Mouse (Mus musculus): Measurements from ENCODE around the gene Atoh8. TPM values are rescaled to one million over a fixed set of nuclear protein-coding genes. Genes with fewer than 3 reads are reported as not detected.

Gene Atoh8
- polyA plus RNA-seq (2015; fragmentation: Nextera tagmentation; extraction: Ambion mirVana): 3.1 and 5.1 TPM in 2 replicates

DNA sequence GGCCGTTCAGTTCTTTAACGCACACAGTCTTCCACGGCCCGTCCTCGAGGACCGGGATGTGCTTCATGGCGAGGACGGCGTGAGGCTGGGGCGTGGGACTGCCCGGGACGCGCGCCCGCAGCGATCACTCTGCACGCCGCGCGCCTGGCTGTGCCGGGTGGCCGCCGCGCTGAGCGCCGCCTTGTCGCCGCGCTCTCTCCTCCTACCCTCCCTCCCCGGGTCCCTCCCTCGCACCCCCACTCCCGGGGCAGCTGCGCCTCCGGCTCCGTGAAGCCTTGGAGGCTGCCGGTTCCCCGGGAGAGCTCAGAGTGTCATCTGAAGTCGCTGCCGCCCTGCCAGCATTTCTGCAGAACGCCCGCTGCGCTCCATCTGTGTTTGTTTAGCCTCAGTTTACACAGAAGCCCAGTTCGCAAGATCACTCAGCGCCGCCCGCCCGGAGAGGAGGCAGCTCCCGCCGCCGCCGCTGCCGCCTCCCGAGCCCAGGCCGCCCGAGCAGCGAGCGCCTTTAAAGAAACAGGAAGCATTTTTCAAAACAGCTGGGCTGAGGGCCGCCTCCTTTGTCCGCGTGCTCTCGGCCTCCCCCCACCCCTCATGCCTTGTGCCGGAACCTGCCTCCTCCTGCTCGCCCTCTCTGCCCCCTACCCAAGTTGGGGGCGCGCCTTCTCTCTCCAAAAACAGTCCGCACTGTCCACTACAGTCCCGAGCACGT lies at the start of gene Atoh8:
Gene Atoh8 (minus strand): TSS at position 480 of the 709 bp plus-strand sequence.
- Histone ChIP-seq H3K4me3 (replicated peaks) (peak within 1 kb of the TSS; percentile 54), H3K9ac (replicated peaks) (peak within 1 kb of the TSS; percentile 47), H3K4me1 (peaks cover 46% of the 10 kb centered on the region), H3K27ac (replicated peaks) (peak within 1 kb of the TSS; percentile 61), H3K27me3 (replicated peaks) (peaks cover 79% of the 10 kb centered on the region), H3K36me3 (no peaks in the 10 kb centered on the region), H3K9me3 (replicated peaks) (no peaks in the 10 kb centered on the region), H3K4me2 (peak within 1 kb of the TSS; percentile 97)
- WGBS: under 1% methylated on average over 67 of the region's 68 CpGs
- peak; percentile 33; the same call in 1 of the 2 replicates for ATAC-seq (ENCODE audit: low FRiP score)

GRCm38 (mm10) chr6:72283914-72284313 lies 48.5 kb upstream of the Atoh8 start:
- H3K36me3 ChIP-seq: no peaks in the 10 kb centered on the region
- 25% methylated on average over 4 of the region's 4 CpGs for WGBS
- H3K4me3 ChIP-seq (replicated peaks): no peak overlapping the region
- H3K27ac ChIP-seq (replicated peaks): no peak overlapping the region
- no peaks in the 10 kb centered on the region for H3K4me1 ChIP-seq
- no peak overlapping the region for H3K4me2 ChIP-seq
- no peak overlapping the region for H3K9ac ChIP-seq (replicated peaks)
- no peaks in the 10 kb centered on the region for H3K27me3 ChIP-seq (replicated peaks)
- ATAC-seq (ENCODE audit: low FRiP score): no peak
- H3K9me3 ChIP-seq (replicated peaks): no peaks in the 10 kb centered on the region

DNA sequence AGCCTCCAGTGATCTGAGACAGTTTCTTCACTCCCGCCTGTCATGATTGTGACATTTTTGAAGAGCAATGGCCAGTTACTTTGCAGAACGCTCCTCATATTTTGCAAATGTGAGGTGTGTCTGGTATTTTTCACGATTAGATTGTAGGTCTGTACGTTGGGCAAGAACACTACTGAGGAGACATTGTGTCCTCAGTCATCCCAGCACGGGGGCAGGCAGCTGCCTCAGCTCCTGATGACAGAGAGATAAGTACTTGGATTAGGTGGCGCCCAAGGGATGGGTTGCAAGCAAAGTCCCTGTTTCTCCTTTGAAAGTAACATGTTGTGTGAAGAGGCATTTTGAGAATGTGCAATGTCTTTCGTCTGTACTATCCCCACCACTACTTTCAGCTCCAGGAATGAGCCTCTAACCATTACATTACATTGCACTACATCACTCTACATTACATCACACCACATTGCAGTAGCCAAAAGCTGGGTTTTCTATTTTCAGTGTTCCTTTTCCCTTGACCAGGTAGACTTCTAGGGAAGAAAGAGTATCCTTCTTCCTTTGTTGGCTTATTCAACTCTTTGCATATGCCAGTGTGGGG lies 45.1 kb upstream of the Atoh8 start:
- 81% methylated on average over 7 of the region's 7 CpGs for WGBS
- Histone ChIP-seq H3K9ac (replicated peaks) (no peak overlapping the region), H3K4me2 (no peak overlapping the region), H3K4me3 (replicated peaks) (no peak overlapping the region), H3K27ac (replicated peaks) (no peak overlapping the region), H3K27me3 (replicated peaks) (no peaks in the 10 kb centered on the region), H3K4me1 (no peaks in the 10 kb centered on the region), H3K36me3 (no peaks in the 10 kb centered on the region), H3K9me3 (replicated peaks) (no peaks in the 10 kb centered on the region)
- no peak for ATAC-seq (ENCODE audit: low FRiP score)

GRCm38 (mm10) chr6:72279505-72279904 lies 44.1 kb upstream of the Atoh8 start:
- no peak overlapping the region for H3K4me2 ChIP-seq
- H3K36me3 ChIP-seq: no peaks in the 10 kb centered on the region
- no peaks in the 10 kb centered on the region for H3K27me3 ChIP-seq (replicated peaks)
- H3K9ac ChIP-seq (replicated peaks): no peak overlapping the region
- WGBS: 92% methylated on average over 7 of the region's 7 CpGs
- H3K27ac ChIP-seq (replicated peaks): no peak overlapping the region
- no peaks in the 10 kb centered on the region for H3K9me3 ChIP-seq (replicated peaks)
- ATAC-seq (ENCODE audit: low FRiP score): no peak
- no peaks in the 10 kb centered on the region for H3K4me1 ChIP-seq
- no peak overlapping the region for H3K4me3 ChIP-seq (replicated peaks)

- no peaks in the 10 kb centered on the region for H3K9me3 ChIP-seq (replicated peaks)
- no peaks in the 10 kb centered on the region for H3K4me1 ChIP-seq
- no peak overlapping the region for H3K9ac ChIP-seq (replicated peaks)
- no peak overlapping the region for H3K4me2 ChIP-seq
- WGBS: 73% methylated on average over 4 of the region's 4 CpGs
- H3K27me3 ChIP-seq (replicated peaks): no peaks in the 10 kb centered on the region
- H3K27ac ChIP-seq (replicated peaks): no peak overlapping the region
- no peak for ATAC-seq (ENCODE audit: low FRiP score)
- H3K36me3 ChIP-seq: no peaks in the 10 kb centered on the region
- no peak overlapping the region for H3K4me3 ChIP-seq (replicated peaks)
Observed at GRCm38 (mm10) chr6:72278835-72279234, 43.5 kb upstream of the Atoh8 start.

- Histone ChIP-seq H3K27ac (replicated peaks) (no peak overlapping the region), H3K4me2 (no peak overlapping the region), H3K27me3 (replicated peaks) (no peaks in the 10 kb centered on the region), H3K36me3 (no peaks in the 10 kb centered on the region), H3K4me3 (replicated peaks) (no peak overlapping the region), H3K9ac (replicated peaks) (no peak overlapping the region), H3K4me1 (no peaks in the 10 kb centered on the region), H3K9me3 (replicated peaks) (no peaks in the 10 kb centered on the region)
- 78% methylated on average over 9 of the region's 9 CpGs for WGBS
- ATAC-seq (ENCODE audit: low FRiP score): no peak
Observed at GRCm38 (mm10) chr6:72277508-72278166, 42.3 kb upstream of the Atoh8 start.

- Histone ChIP-seq H3K36me3 (no peaks in the 10 kb centered on the region), H3K4me3 (replicated peaks) (no peak overlapping the region), H3K4me2 (no peak overlapping the region), H3K9ac (replicated peaks) (no peak overlapping the region), H3K27me3 (replicated peaks) (no peaks in the 10 kb centered on the region), H3K9me3 (replicated peaks) (no peaks in the 10 kb centered on the region), H3K4me1 (no peaks in the 10 kb centered on the region), H3K27ac (replicated peaks) (no peak overlapping the region)
- no peak for ATAC-seq (ENCODE audit: low FRiP score)
- WGBS: 88% methylated on average over 13 of the region's 13 CpGs
Observed at GRCm38 (mm10) chr6:72276972-72277441, 41.6 kb upstream of the Atoh8 start.

- Histone ChIP-seq H3K27me3 (replicated peaks) (no peaks in the 10 kb centered on the region), H3K4me1 (no peaks in the 10 kb centered on the region), H3K9me3 (replicated peaks) (no peaks in the 10 kb centered on the region), H3K27ac (replicated peaks) (no peak overlapping the region), H3K4me3 (replicated peaks) (no peak overlapping the region), H3K4me2 (no peak overlapping the region), H3K9ac (replicated peaks) (no peak overlapping the region), H3K36me3 (no peaks in the 10 kb centered on the region)
- WGBS: 94% methylated on average over 6 of the region's 6 CpGs
- no peak for ATAC-seq (ENCODE audit: low FRiP score)
Observed at GRCm38 (mm10) chr6:72276141-72276540, 40.8 kb upstream of the Atoh8 start.

- H3K4me3 ChIP-seq (replicated peaks): no peak overlapping the region
- H3K4me1 ChIP-seq: no peaks in the 10 kb centered on the region
- H3K9ac ChIP-seq (replicated peaks): no peak overlapping the region
- no peaks in the 10 kb centered on the region for H3K36me3 ChIP-seq
- 75% methylated on average over 4 of the region's 4 CpGs for WGBS
- no peak overlapping the region for H3K27ac ChIP-seq (replicated peaks)
- no peak for ATAC-seq (ENCODE audit: low FRiP score)
- H3K9me3 ChIP-seq (replicated peaks): no peaks in the 10 kb centered on the region
- H3K4me2 ChIP-seq: no peak overlapping the region
- no peaks in the 10 kb centered on the region for H3K27me3 ChIP-seq (replicated peaks)
Observed at GRCm38 (mm10) chr6:72275527-72275926, 40.1 kb upstream of the Atoh8 start.

- Histone ChIP-seq H3K27me3 (replicated peaks) (no peaks in the 10 kb centered on the region), H3K27ac (replicated peaks) (no peak overlapping the region), H3K9me3 (replicated peaks) (no peaks in the 10 kb centered on the region), H3K4me1 (no peaks in the 10 kb centered on the region), H3K36me3 (no peaks in the 10 kb centered on the region), H3K4me3 (replicated peaks) (no peak overlapping the region), H3K4me2 (no peak overlapping the region), H3K9ac (replicated peaks) (no peak overlapping the region)
- 72% methylated on average over 6 of the region's 6 CpGs for WGBS
- ATAC-seq (ENCODE audit: low FRiP score): no peak
Observed at GRCm38 (mm10) chr6:72273153-72273552, 37.8 kb upstream of the Atoh8 start.

GRCm38 (mm10) chr6:72272161-72272696 lies 36.9 kb upstream of the Atoh8 start:
- no peak overlapping the region for H3K4me3 ChIP-seq (replicated peaks)
- H3K4me2 ChIP-seq: no peak overlapping the region
- no peaks in the 10 kb centered on the region for H3K9me3 ChIP-seq (replicated peaks)
- no peaks in the 10 kb centered on the region for H3K27me3 ChIP-seq (replicated peaks)
- ATAC-seq (ENCODE audit: low FRiP score): no peak
- no peaks in the 10 kb centered on the region for H3K36me3 ChIP-seq
- no peaks in the 10 kb centered on the region for H3K4me1 ChIP-seq
- H3K9ac ChIP-seq (replicated peaks): no peak overlapping the region
- 88% methylated on average over 10 of the region's 10 CpGs for WGBS
- H3K27ac ChIP-seq (replicated peaks): no peak overlapping the region
